Mouse (Mus musculus): ENCODE measurements at regions not wholly inside any gene's neighbourhood (a gene's known extent, or its start where the extent isn't known, plus 50 kb on each side); places are given as distances from the start of the nearest gene placed in this dataset.

GRCm38 (mm10) chr12:9345359-9345758 lies 224.6 kb upstream of the Osr1 start:
- no peak for TF ChIP-seq CTCF (IDR thresholded peaks at IDR 0.05; ENCODE audit: low read depth, low read length)
- no peak for TF ChIP-seq POLR2A (IDR thresholded peaks at IDR 0.05; ENCODE audit: borderline replicate concordance, low read depth, low read length)
- Histone ChIP-seq H3K4me1 (ENCODE audit: control insufficient read depth, insufficient read depth, low read length) (no peaks in the 10 kb centered on the region), H3K27ac (ENCODE audit: insufficient read depth, low read depth, low read length) (no peak overlapping the region), H3K4me3 (ENCODE audit: insufficient read depth, low read length) (no peak overlapping the region)

GRCm38 (mm10) chr12:9355512-9355911 lies 214.4 kb upstream of the Osr1 start:
- H3K4me3 ChIP-seq (ENCODE audit: insufficient read depth, low read length): no peak overlapping the region
- TF ChIP-seq POLR2A (IDR thresholded peaks at IDR 0.05; ENCODE audit: borderline replicate concordance, low read depth, low read length) (no peak), CTCF (IDR thresholded peaks at IDR 0.05; ENCODE audit: low read depth, low read length) (no peak)
- H3K4me1 ChIP-seq (ENCODE audit: control insufficient read depth, insufficient read depth, low read length): no peaks in the 10 kb centered on the region
- H3K27ac ChIP-seq (ENCODE audit: insufficient read depth, low read depth, low read length): no peak overlapping the region

- TF ChIP-seq CTCF (IDR thresholded peaks at IDR 0.05; ENCODE audit: low read depth, low read length): no peak
- no peak for TF ChIP-seq POLR2A (IDR thresholded peaks at IDR 0.05; ENCODE audit: borderline replicate concordance, low read depth, low read length)
- no peak overlapping the region for H3K4me3 ChIP-seq (ENCODE audit: insufficient read depth, low read length)
- H3K27ac ChIP-seq (ENCODE audit: insufficient read depth, low read depth, low read length): no peak overlapping the region
- no peaks in the 10 kb centered on the region for H3K4me1 ChIP-seq (ENCODE audit: control insufficient read depth, insufficient read depth, low read length)
These were observed 212.1 kb upstream of the Osr1 start for GRCm38 (mm10) chr12:9357856-9358255.

- Histone ChIP-seq H3K27ac (ENCODE audit: insufficient read depth, low read depth, low read length) (no peak overlapping the region), H3K4me1 (ENCODE audit: control insufficient read depth, insufficient read depth, low read length) (no peaks in the 10 kb centered on the region), H3K4me3 (ENCODE audit: insufficient read depth, low read length) (no peak overlapping the region)
- TF ChIP-seq POLR2A (IDR thresholded peaks at IDR 0.05; ENCODE audit: borderline replicate concordance, low read depth, low read length) (no peak), CTCF (IDR thresholded peaks at IDR 0.05; ENCODE audit: low read depth, low read length) (no peak)
These were observed 211.0 kb upstream of the Osr1 start for GRCm38 (mm10) chr12:9358872-9359271.

- Histone ChIP-seq H3K27ac (ENCODE audit: insufficient read depth, low read depth, low read length) (no peak overlapping the region), H3K4me3 (ENCODE audit: insufficient read depth, low read length) (no peak overlapping the region), H3K4me1 (ENCODE audit: control insufficient read depth, insufficient read depth, low read length) (no peaks in the 10 kb centered on the region)
- no peak for TF ChIP-seq POLR2A (IDR thresholded peaks at IDR 0.05; ENCODE audit: borderline replicate concordance, low read depth, low read length)
- no peak for TF ChIP-seq CTCF (IDR thresholded peaks at IDR 0.05; ENCODE audit: low read depth, low read length)
These were observed 204.0 kb upstream of the Osr1 start for GRCm38 (mm10) chr12:9365931-9366330.

- no peak for TF ChIP-seq CTCF (IDR thresholded peaks at IDR 0.05; ENCODE audit: low read depth, low read length)
- no peaks in the 10 kb centered on the region for H3K4me1 ChIP-seq (ENCODE audit: control insufficient read depth, insufficient read depth, low read length)
- no peak overlapping the region for H3K27ac ChIP-seq (ENCODE audit: insufficient read depth, low read depth, low read length)
- H3K4me3 ChIP-seq (ENCODE audit: insufficient read depth, low read length): no peak overlapping the region
These were observed 201.2 kb upstream of the Osr1 start for GRCm38 (mm10) chr12:9368682-9369081.

GRCm38 (mm10) chr12:9401956-9402355 lies 168.0 kb upstream of the Osr1 start:
- TF ChIP-seq CTCF (IDR thresholded peaks at IDR 0.05; ENCODE audit: low read depth, low read length): no peak
- TF ChIP-seq POLR2A (IDR thresholded peaks at IDR 0.05; ENCODE audit: borderline replicate concordance, low read depth, low read length): no peak

GRCm38 (mm10) chr12:9404981-9405380 lies 164.9 kb upstream of the Osr1 start:
- no peak overlapping the region for H3K4me3 ChIP-seq (ENCODE audit: insufficient read depth, low read length)
- no peaks in the 10 kb centered on the region for H3K4me1 ChIP-seq (ENCODE audit: control insufficient read depth, insufficient read depth, low read length)
- no peak overlapping the region for H3K27ac ChIP-seq (ENCODE audit: insufficient read depth, low read depth, low read length)
- TF ChIP-seq CTCF (IDR thresholded peaks at IDR 0.05; ENCODE audit: low read depth, low read length): no peak
- no peak for TF ChIP-seq POLR2A (IDR thresholded peaks at IDR 0.05; ENCODE audit: borderline replicate concordance, low read depth, low read length)

More at GRCm38 (mm10) chr12:9401956-9402355, 168.0 kb upstream of the Osr1 start:
- H3K4me1 ChIP-seq (ENCODE audit: control insufficient read depth, insufficient read depth, low read length): no peaks in the 10 kb centered on the region
- no peak overlapping the region for H3K4me3 ChIP-seq (ENCODE audit: insufficient read depth, low read length)
- no peak overlapping the region for H3K27ac ChIP-seq (ENCODE audit: insufficient read depth, low read depth, low read length)

- no peak overlapping the region for H3K4me3 ChIP-seq (ENCODE audit: insufficient read depth, low read length)
- no peaks in the 10 kb centered on the region for H3K4me1 ChIP-seq (ENCODE audit: control insufficient read depth, insufficient read depth, low read length)
- H3K27ac ChIP-seq (ENCODE audit: insufficient read depth, low read depth, low read length): no peak overlapping the region
- TF ChIP-seq POLR2A (IDR thresholded peaks at IDR 0.05; ENCODE audit: borderline replicate concordance, low read depth, low read length) (no peak), CTCF (IDR thresholded peaks at IDR 0.05; ENCODE audit: low read depth, low read length) (no peak)
These were observed 150.6 kb upstream of the Osr1 start for GRCm38 (mm10) chr12:9419311-9419710.

- Histone ChIP-seq H3K27ac (ENCODE audit: insufficient read depth, low read depth, low read length) (no peak overlapping the region), H3K4me3 (ENCODE audit: insufficient read depth, low read length) (no peak overlapping the region), H3K4me1 (ENCODE audit: control insufficient read depth, insufficient read depth, low read length) (no peaks in the 10 kb centered on the region)
- no peak for TF ChIP-seq POLR2A (IDR thresholded peaks at IDR 0.05; ENCODE audit: borderline replicate concordance, low read depth, low read length)
- no peak for TF ChIP-seq CTCF (IDR thresholded peaks at IDR 0.05; ENCODE audit: low read depth, low read length)
These were observed 139.3 kb upstream of the Osr1 start for GRCm38 (mm10) chr12:9430656-9431055.

- Histone ChIP-seq H3K4me3 (ENCODE audit: insufficient read depth, low read length) (no peak overlapping the region), H3K4me1 (ENCODE audit: control insufficient read depth, insufficient read depth, low read length) (no peaks in the 10 kb centered on the region), H3K27ac (ENCODE audit: insufficient read depth, low read depth, low read length) (no peak overlapping the region)
- TF ChIP-seq CTCF (IDR thresholded peaks at IDR 0.05; ENCODE audit: low read depth, low read length) (no peak), POLR2A (IDR thresholded peaks at IDR 0.05; ENCODE audit: borderline replicate concordance, low read depth, low read length) (no peak)
These were observed 131.2 kb upstream of the Osr1 start for GRCm38 (mm10) chr12:9438575-9439161.
